Mouse (Mus musculus) gastrocnemius, postnatal 14 days (tissue): ENCODE measurements around the gene Phox2a. TPM values are rescaled to one million over a fixed set of nuclear protein-coding genes. Genes with fewer than 3 reads are reported as not detected.

Experiments used
- DNase-seq: peaks from one replicate; pipeline ENCODE4 v3.0.0; 2021; ENCODE audit warnings: mixed read lengths
- intact Hi-C: fragments of 180-260 bp; cut with DNase I; formaldehyde crosslinking; loops from one replicate; pipeline ENCODE4 v1.15.1; 2025; ENCODE audit warnings: low total_unique reads
- long read RNA-seq, 2 experiments: library from polyadenylated mRNA; stranded (forward); transcript quantifications; one replicate each; pipeline ENCODE4 v2.0.0; 2021
- total RNA-seq, 2 experiments: library from RNA; stranded (reverse); gene quantifications; 2 replicates each; pipeline ENCODE4 v1.2.3; 2021

Phox2a gene
- total RNA-seq, result not detected
- long read RNA-seq, experiment 1, result 0 reads
- long read RNA-seq, experiment 2, partial matches to known transcripts, result 1 of 1 reads
- long read RNA-seq, experiment 2, other reads (novel, unspliced or antisense), result 0 of 1 reads

DNA sequence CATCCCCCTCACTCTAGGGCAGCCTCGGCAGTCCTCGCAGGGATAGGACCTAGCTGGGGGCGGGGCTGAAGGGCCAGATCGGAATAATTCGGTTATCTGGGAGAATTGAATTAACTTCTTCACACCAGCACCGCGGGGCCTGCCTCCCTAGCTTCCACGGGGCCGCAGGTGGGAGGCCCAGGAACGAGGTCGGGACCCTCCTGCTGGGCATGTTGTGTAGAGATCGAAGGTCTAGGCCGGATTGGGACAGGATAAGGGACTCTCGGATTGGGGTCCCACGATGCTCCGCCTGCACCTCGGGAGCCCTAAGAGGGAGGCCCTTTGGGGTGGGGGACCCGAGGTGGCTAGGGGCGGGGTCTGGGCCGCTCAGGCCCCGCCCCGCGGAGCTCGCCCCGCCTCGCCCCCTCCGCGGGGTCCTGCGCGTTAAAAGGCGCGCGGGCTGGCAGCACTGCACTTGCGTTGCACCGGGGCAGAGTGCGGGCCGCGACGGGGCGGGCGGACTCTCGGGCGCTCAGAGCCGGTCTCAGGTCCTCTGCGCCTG is at the start of gene Phox2a:
Phox2a (plus strand) TSS at position 453 of the 541 bp plus-strand sequence.
- no peak for DNase-seq
- intact Hi-C loops, result no loop called here

DNA sequence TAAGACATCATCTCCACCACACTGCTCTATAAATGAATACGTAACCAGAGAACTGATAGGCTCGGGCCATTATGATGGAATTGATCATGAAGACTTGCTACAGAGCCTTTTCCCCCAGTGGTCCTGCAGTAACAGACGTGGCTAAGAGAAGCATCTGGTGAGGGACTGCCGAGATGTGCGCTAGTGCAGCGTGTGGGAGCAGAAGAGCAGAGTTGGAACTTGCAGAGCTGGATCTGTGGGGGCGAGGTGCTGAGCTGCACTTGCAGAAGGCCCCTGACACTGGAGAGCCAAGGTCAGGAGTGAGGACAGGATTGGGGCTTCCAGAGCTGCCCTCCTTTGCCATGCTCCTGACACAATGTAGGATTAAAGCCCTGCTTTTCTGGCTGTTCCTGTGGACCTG is 48.1 kb upstream of the Phox2a start:
- no peak for DNase-seq
- intact Hi-C loops, result no loop called here

DNA sequence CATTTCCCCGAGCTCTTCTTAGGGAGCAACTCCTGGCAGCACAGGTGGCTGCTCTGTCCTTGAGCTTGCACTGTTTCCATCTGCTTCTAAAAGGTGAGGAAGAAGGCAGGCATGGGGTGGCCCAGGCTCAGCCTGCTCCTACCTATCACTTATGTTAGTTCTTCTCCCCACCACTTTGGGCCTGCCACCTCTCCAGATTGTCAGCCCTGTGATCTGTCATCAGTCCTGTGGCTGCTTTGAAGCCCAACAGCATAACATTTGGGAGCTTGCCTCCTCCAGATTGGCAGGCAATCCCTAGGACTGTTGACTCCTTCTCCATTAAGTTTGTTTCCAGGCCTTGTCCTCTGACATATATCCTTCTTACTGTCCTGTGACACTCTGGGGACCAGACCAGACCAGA is 46.5 kb upstream of the Phox2a start:
- intact Hi-C loops, result no loop called here
- no peak for DNase-seq

DNA sequence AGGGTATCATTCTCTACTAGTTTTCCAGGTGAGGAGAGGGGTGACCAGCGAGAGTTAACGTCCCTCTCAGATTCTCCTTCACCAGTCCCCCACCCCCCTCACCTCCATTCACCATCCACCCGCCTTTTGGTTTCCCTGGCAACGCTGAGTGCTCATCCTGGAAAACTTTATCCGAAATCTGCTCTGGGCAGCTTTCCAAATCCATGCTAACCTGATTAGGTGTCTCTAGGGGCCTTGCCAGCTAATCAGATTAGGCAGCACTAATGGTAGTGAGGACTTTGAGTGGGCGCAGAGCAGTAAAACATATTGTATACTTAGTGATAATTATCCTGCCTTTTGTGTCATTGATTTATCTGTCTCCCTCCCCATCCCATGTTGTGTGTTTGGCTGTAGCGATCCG is 45.4 kb upstream of the Phox2a start:
- intact Hi-C loops, result no loop called here
- no peak for DNase-seq

DNA sequence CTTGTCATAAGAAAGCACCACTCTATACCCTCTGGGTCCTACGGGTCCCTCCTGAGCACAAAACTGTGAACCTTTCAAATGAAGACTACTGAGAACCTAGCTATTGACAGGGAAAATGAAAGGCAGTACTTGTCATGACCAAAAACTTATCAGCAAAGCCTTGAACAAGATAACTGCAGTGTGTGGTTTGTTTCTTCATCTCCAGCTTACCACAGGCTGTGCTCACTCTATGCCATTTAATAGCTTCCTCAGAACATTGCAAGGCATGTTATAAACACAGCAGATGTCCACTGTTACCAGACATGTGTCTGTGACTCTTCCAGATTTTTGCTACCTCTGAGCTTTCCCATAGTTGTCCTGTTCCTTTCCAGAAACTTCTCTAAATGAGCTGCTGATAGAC is 41.1 kb upstream of the Phox2a start:
- intact Hi-C loops, result no loop called here
- DNase-seq, result no peak

DNA sequence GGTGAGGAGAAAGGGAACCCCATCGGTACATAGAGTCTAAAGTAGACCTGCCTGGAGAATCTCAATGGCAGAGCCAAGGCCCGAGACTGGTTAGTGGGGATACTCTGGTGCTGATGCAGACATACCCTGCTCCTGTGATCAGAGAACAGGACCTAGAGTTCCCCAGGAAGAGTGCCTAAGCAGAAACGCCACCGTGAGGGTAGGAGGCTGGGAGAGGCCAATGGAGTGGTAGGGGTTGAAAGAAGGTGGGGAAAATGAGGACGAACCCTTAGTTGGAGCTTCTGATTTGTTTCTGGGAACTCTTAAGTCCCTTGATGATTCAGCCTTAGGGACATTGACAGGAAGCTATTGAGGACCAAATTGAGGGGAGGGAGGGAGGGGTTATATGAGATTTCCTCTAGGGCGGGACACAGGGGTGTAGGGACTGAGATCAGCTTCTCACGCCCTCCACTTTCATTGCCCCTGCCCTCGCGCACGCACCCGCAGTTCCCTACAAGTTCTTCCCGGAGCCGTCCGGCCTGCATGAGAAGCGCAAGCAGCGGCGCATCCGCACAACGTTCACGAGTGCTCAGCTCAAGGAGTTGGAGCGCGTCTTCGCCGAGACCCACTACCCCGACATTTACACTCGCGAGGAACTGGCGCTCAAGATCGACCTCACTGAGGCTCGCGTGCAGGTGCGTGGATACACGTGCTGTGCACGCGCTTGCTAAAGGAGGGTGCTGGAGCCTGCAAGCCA is 2.4 kb downstream of the Phox2a start:
- intact Hi-C loops, result no loop called here
- no peak for DNase-seq

DNA sequence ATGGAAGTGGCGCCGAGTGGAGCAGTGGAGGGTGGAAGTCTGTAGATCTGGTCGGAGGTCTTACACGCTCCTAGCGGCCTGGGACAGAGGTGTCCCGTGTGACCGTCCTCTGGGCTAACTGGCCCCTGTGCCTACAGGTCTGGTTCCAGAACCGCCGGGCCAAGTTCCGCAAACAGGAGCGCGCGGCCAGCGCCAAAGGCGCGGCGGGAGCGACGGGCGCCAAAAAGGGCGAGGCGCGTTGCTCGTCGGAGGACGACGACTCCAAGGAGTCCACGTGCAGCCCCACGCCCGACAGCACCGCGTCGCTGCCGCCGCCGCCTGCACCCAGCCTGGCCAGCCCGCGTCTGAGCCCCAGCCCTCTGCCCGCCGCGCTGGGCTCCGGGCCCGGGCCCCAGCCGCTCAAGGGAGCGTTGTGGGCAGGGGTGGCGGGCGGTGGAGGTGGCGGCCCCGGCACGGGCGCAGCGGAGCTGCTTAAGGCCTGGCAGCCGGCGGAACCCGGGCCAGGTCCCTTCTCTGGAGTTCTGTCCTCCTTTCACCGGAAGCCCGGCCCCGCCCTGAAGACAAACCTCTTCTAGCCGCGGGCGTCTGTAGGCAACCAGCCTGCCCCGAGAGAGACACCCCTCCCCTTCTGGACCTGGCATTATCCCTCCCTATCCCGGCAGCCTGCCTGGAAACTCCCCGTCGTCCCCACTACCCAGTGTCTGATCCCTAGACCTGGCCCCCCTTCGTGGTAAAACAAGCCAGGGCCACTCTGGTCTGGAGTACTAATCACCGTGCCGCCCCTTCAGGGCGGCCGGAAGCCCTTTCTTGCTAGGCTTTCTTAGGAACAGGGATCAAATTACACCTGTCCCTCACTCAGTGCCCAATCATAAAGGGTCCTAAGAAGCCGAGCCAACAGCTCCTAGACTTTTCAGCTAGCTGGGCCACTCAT is 3.7 kb downstream of the Phox2a start:
- DNase-seq, result peak; percentile 53
- intact Hi-C loops, result no loop called here

DNA sequence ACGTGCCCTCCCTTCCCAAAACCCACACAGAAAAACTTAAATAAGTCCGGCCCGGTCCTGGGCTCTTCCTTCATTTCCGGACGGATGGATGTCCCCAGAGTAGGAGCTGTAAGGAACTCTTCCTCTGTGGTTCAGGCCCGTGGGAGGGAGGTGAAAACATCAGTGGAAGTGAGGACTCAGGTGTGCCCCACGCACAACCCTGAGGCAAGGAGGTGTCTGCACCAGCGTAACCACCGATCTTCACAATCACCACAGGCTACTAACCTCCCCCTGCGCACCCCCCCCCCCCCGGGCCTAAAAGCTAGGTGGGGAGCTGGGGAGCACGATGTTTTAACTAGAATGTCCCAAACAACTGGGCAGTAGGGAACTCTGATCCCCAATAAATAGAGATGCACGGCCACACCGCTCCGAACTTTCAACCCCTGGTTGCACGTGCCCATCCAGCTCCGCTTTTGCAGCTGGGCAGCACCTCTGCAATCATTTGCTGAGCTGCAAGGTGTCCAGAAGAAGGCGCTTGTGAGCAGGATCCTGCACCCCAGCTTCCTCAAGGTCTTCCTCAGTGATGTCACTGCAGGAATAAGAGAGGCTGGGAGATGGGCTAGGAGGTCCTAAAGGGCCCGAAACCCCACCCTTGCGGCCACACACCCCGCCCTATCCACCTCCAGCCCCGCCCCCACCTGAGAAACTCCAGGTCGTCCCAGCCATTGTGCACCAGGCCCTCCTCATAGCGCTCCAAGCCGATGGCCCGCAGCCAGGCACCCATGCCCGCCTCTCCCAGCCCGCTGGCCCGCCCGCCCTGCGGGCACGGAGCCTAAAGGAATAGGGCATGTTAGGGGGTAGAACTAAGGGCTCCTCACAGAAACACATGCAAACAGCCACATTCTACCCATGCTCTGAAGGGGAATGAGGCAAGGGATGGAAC is 5.0 kb downstream of the Phox2a start:
- no peak for DNase-seq
- intact Hi-C loops, result no loop called here

DNA sequence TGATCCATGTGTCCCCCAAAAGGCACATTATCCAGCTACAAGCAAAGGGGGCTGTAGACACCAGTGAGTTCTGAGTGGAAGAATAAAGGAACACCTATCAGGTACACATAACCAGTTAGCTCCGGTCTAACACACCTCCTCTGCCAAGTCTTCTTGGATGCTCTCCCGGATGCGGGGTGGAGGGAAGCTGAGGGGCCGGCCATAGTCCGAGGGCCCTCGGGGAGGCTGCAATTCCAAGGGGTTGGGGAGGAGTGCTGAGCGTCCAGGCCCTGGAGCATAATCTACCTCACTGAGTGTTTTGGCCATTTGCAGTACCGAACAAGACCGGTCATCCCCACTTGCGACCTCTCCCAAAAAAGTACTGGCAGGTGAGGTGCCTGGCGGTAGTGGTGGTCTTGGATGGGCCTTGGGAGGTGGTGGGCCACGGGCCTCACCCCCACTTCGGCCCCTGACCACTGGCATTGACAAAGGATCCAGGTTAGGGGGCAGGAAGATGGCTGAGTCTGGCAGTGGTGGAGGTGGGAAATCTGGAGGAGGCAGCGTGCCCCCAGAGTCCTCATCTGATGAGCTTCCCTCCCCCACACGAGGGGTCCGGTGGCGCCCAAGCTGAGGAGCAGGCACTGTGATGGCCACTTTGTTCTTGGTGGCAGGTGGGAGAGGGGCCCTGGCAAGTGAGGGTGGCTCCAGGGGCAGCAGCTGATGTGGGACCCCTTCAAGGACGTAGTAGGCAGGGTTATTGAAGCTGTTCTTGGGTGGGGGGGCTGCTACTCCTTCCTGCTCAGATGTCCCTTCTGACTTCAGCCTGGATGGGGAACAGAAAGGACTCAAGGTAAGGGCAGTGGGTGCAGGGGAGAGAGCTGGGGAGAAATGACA is 5.9 kb downstream of the Phox2a start:
- intact Hi-C loops, result no loop called here
- DNase-seq, result no peak

DNA sequence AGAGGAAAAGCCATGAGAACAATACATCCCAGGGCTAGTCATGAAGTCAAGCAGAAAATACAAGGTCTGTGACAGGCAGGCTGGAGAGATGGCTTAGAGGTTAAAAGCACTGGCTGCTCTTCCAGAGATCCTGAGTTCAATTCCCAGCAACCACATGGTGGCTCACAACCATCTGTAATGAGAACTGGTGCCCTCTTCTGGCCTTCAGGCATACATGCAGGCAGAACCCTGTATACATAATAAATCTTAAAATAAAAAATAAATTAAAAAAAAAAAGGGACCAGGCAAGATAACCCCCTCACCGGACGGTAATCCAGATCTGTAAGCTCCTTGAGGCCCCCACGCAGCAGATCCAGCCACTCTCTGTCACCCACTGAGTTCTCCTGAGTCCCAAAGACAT is 12.3 kb downstream of the Phox2a start:
- intact Hi-C loops, result loop anchor here (10.0 kb wide), 1 partner anchor 156 kb away; no protein-coding TSS in a partner anchor
- no peak for DNase-seq

DNA sequence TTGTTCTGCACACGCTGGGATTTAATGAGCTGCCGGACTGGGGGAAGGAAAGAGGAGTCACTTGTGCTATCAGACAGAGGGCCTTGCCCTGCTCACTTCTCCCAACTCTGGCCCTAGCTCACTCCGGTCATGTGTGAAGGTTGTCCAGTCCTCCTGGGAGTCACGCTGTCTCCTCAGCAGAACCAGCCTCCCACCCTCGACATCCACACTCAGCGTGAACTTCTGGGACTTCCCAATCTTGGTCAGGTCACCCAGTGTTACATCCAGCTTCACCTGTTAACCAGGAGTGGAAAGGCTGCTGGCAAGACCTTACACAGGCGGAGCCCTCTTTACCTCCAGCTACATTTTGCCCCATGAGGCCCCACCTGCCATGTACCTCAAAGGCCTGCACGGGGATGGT is 13.3 kb downstream of the Phox2a start:
- DNase-seq, result no peak
- intact Hi-C loops, result loop anchor here (10.0 kb wide), 1 partner anchor 157 kb away; no protein-coding TSS in a partner anchor

DNA sequence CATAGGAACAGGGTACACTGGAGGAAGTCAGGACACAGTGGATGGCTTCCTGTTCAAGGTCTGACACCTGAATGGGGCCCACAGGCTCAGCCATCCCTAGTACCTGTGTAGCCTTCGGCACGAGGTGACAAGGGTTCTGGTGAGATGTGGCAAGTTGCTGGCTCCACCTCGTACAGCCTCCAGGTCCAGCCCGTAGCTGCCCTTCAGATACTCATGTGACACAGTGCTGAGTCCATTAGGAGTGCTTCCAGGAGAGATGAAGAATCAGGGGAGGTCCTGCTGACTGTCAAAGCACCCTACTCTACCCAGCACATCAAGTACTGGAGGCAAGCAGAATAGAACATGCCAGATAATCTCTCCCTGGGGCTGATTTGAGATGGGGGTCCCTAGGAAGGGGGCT is 14.3 kb downstream of the Phox2a start:
- DNase-seq, result no peak
- intact Hi-C loops, result loop anchor here (10.0 kb wide), 1 partner anchor 158 kb away; no protein-coding TSS in a partner anchor

DNA sequence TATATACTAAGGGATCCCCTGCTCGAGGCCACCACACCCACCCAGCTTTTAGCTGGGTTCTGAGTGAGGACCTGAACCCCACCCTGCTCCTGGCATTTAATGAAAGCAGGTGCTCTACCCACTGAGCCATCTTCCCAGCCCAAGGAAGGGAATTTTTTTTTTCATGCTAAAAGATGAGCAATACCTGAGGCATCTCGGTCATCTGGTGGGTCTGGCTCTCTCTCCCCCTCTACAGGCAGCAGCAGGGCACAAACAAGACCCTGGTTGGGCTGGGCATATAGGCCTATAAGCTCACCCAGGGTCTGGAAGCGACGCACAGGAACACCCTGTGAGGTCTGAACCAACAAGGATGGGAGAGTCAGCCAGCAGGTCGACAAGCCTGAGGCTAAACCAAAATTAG is 15.2 kb downstream of the Phox2a start:
- intact Hi-C loops, result loop anchor here (10.0 kb wide), 1 partner anchor 159 kb away; no protein-coding TSS in a partner anchor
- no peak for DNase-seq

DNA sequence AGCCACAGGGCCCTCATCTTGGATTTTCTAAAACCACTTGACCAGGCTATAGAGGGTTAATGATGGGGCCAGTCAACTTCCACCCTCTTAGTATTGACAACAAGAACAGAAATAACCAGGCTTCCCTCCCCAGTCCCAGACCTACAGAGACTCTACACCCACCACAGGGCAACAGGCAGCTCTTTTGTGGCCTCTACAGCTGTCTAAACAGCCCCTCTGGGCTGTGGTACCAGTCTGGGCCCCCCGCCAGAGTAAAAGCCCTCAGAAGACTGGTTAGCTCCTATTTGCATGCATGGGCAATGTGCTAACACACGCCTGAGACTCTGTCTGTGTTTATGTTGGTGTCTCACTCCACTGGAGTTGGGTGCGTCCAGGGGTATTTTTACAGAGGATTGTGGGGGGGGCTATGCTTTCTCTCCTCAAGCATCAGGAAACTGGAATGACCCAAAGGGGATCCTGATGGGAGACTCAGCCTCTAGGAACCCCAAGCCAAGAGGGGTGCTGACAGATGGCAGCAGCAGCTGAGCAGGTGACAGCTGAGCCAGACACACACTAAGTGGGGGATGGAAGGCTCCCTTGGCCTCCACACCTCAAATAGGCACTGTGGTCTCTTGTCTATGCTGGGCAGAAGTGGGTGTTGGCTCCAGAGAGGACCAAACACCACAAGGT is 15.9 kb downstream of the Phox2a start:
- intact Hi-C loops, result loop anchor here (10.0 kb wide), 1 partner anchor 159 kb away; no protein-coding TSS in a partner anchor
- no peak for DNase-seq

DNA sequence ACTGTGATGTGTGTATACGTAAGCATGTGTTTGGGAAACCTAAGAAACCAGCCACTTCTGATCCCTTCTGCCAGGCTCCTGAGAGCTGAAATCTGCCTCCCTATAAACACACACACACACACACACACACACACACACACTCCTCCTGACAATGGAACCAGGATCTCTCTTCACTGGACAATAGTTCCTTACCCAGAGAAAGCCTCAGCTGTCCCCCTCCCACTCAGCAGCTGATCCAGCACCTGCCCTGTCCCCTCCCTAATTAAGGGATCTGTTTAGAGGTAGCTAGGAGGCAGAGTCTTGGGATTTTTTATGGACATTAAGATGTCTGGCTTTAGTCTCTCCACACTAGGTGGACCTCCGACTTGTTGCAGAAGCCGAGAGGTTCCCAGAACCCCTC is 16.8 kb downstream of the Phox2a start:
- DNase-seq, result no peak
- intact Hi-C loops, result loop anchor here (10.0 kb wide), 1 partner anchor 160 kb away; no protein-coding TSS in a partner anchor

DNA sequence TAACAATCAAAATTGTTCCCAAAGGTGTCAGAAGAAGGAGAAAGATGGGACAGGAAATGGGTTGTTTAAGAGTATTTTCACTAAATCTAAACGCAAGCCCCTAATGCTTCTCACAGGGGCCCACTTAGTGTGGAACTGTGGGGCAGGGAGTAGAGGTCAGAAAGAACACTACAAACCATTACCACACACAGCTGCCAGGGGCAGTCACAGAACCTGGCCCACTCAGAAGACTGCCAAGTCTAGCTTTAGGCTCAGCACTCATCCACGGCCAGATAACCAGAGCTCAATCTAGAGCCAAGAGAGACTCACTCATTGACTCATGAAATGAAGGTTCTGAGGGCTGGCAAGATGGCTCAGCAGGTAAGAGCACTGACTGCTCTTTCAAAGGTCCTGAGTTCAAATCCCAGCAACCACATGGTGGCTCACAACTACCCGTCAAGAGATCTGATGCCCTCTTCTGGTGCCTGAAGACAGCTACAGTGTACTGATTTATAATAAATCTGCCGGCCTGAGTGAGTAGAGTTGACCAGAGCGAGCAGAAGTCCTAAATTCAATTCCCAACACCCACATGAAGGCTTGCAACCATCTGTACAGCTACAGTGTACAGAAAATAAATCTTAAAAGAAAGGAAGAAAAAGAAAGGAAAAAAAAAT is 17.5 kb downstream of the Phox2a start:
- intact Hi-C loops, result loop anchor here (10.0 kb wide), 1 partner anchor 161 kb away; no protein-coding TSS in a partner anchor

More for the DNA sequence above, 17.5 kb downstream of the Phox2a start:
- DNase-seq, result no peak
